Mouse (Mus musculus) kidney, postnatal 14 days (tissue): ENCODE results near the gene Trf.

Source experiments
- DNase-seq: peaks from one replicate; pipeline ENCODE4 v3.0.0; 2022; ENCODE audit warnings: mixed read lengths

The Trf gene

GRCm38 (mm10) chr9:103230151-103230951 lies at the start of gene Trf, which contains the start of gene Gm20425:
TSS of gene Trf (minus strand) at chr9:103230444.
TSS of gene Gm20425 (minus strand) at chr9:103230307.
- DNase-seq, result peak; percentile 62

GRCm38 (mm10) chr9:103276876-103277275 lies 46.6 kb upstream of the Trf start:
- no peak for DNase-seq

GRCm38 (mm10) chr9:103275676-103276075 lies 45.4 kb upstream of the Trf start:
- no peak for DNase-seq

GRCm38 (mm10) chr9:103274819-103275218 lies 44.6 kb upstream of the Trf start:
- DNase-seq, result no peak

- DNase-seq, result no peak
Measured at GRCm38 (mm10) chr9:103271104-103271503, 40.9 kb upstream of the Trf start.

GRCm38 (mm10) chr9:103265778-103266177 lies 35.5 kb upstream of the Trf start:
- no peak for DNase-seq

- no peak for DNase-seq
Measured at GRCm38 (mm10) chr9:103252906-103253305, 22.7 kb upstream of the Trf start.

- no peak for DNase-seq
Measured at GRCm38 (mm10) chr9:103248618-103249017, 18.4 kb upstream of the Trf start.

- no peak for DNase-seq
Measured at GRCm38 (mm10) chr9:103246526-103247168, 16.4 kb upstream of the Trf start.

- peak; percentile 15 for DNase-seq
Measured at GRCm38 (mm10) chr9:103243640-103244039, 13.4 kb upstream of the Trf start.

- peak; percentile 14 for DNase-seq
Measured at GRCm38 (mm10) chr9:103241206-103241605, 11.0 kb upstream of the Trf start.

GRCm38 (mm10) chr9:103239471-103239870 lies 9.2 kb upstream of the Trf start:
- no peak for DNase-seq

GRCm38 (mm10) chr9:103234565-103235165 lies 4.4 kb upstream of the Trf start:
- DNase-seq, result peak; percentile 14

- DNase-seq, result no peak
Measured at GRCm38 (mm10) chr9:103234059-103234458, 3.8 kb upstream of the Trf start.

- DNase-seq, result no peak
Measured at GRCm38 (mm10) chr9:103233006-103233395, 2.8 kb upstream of the Trf start.

GRCm38 (mm10) chr9:103232232-103233005 lies 2.2 kb upstream of the Trf start:
- DNase-seq, result no peak

GRCm38 (mm10) chr9:103229037-103229867 lies 992 bp downstream of the Trf start:
- DNase-seq, result no peak

- DNase-seq, result no peak
Measured at GRCm38 (mm10) chr9:103228370-103229003, 1.8 kb downstream of the Trf start.

- DNase-seq, result no peak
Measured at GRCm38 (mm10) chr9:103227760-103228159, 2.5 kb downstream of the Trf start.

- peak; percentile 42 for DNase-seq
Measured at GRCm38 (mm10) chr9:103226806-103227205, 3.4 kb downstream of the Trf start.

GRCm38 (mm10) chr9:103225464-103225863 lies 4.8 kb downstream of the Trf start:
- peak; percentile 25 for DNase-seq

- DNase-seq, result no peak
Measured at GRCm38 (mm10) chr9:103224721-103225120, 5.5 kb downstream of the Trf start.
